Mouse (Mus musculus) liver, postnatal 0 days (tissue): ENCODE measurements around the gene Mst1.

Experiments
- CTCF ChIP-seq: sonication (generic); IDR thresholded peaks from 2 replicates; pipeline ENCODE4 v1.5.1; 2016; ENCODE audit warnings: antibody characterized with exemption, low read depth
- EP300 ChIP-seq: IDR thresholded peaks from 2 replicates; pipeline ENCODE4 v1.6.1; 2016; ENCODE audit warnings: antibody characterized with exemption, low read depth, mild to moderate bottlenecking

DNA sequence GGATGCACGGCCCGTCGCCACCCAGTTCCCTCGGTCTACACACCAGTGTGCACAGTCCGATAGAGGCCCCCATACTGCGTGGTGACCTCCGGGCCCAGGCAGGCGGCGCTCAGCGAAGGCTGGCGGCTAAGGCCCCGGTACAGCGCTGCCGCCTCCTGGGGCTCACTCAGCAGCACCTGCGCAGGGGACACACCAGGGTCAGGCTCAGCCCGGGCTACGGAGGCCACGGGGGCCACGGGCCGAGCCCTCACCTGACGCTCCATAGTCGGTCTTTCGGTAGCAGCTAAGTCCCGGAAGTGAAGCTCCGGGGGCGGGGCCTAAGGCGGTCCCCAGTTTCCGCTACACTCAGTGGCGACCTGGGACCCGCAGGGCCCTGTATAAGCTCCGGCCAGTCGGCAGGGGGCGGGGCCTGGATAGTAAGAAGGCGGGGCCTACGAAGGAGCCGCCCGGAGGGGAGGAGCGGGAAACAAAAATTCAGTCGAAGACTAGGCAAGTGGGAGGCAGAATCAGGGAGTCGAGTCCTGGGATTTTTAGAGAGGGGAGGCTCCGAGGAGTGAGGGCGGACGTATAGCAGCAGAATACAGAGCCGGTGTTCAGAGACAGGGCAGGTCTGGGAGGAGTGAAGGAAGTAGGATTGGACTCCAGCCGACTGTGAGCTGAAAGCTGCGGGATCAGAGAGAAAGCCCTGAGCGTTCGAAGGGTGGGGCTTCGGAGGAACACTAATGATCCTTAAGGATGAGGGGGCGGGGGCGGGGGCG lies 14.1 kb downstream of the Mst1 start, which contains the start of gene Apeh:
- TF ChIP-seq CTCF = peak; percentile 33; the same call in 1 of the 2 replicates
- no peak; the same call in 1 of the 2 replicates for TF ChIP-seq EP300
